Mouse (Mus musculus): ENCODE measurements around the gene D7Ertd443e.

DNA sequence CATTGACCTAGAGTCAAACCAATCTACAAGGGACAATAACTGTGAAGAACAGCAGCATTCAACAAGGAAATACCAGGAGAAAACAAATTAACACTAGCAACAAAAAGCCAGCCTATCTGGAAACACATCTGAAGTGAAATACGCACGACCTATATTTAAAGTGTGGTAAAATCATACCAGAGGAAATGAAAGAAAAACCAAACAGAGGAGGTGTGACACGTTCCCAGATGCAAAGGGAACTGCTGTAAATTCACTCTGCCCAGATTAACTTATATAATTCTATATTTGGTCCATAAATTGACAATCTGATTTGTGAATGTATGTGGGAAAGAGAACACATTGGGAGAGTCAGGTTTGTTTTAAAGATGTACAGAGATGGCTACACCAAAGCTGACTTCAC is 2.7 kb downstream of the D7Ertd443e start:
- no peak for TF ChIP-seq CTCF (conservative IDR thresholded peaks at IDR 0.05 in 1 of 2, IDR thresholded peaks at IDR 0.05 in 1 of 2; ENCODE audit: low read depth in 2 of 2, low read length in 2 of 2)
- no peak for TF ChIP-seq ETS1 (conservative IDR thresholded peaks at IDR 0.05; ENCODE audit: low read depth, low read length)
- no peak for TF ChIP-seq MAZ (IDR thresholded peaks at IDR 0.05; ENCODE audit: low read depth, low read length)
- no peak for TF ChIP-seq GABPA (IDR thresholded peaks at IDR 0.05; ENCODE audit: insufficient replicate concordance, low read depth, low read length)
- TF ChIP-seq EP300 (IDR thresholded peaks at IDR 0.05; ENCODE audit: low read length) = no peak
- no peak for TF ChIP-seq POLR2A (IDR thresholded peaks at IDR 0.05; ENCODE audit: low read depth, low read length)
- TF ChIP-seq IRF4 (IDR thresholded peaks at IDR 0.05; ENCODE audit: low read depth, low read length) = no peak
- TF ChIP-seq TCF12 (IDR thresholded peaks at IDR 0.05; ENCODE audit: low read depth, low read length) = no peak

Measured in CH12.LX (cell line).